Mouse (Mus musculus): Measurements from ENCODE around the gene Gda. TPM values are rescaled to one million over a fixed set of nuclear protein-coding genes. Genes with fewer than 3 reads are reported as not detected.

Gene Gda
- total and polyA plus RNA-seq, 3 experiments, result not detected

- dilution Hi-C loops (cut with MboI; ENCODE audit: extremely low pct_ligation_motif_present, extremely low pct_unique_long_range_greater_than_20kb, low sequenced_read_pairs), result no loop called here
- Histone ChIP-seq H3K79me2 (replicated peaks; ENCODE audit: control insufficient read depth, extremely low read depth, insufficient read depth, poor library complexity, severe bottlenecking) (no peaks in the 10 kb centered on the region), H3K4me1 (ENCODE audit: control insufficient read depth in 1 of 2, insufficient read depth in 2 of 2) (no peaks in the 10 kb centered on the region), H3K9me3 (replicated peaks; ENCODE audit: low read length) (no peaks in the 10 kb centered on the region), H3K27me3 (replicated peaks) (no peaks in the 10 kb centered on the region), H3K27ac (ENCODE audit: insufficient read depth, low read depth) (no peak overlapping the region), H3K4me3 (replicated peaks in 1 of 3; ENCODE audit: low read depth in 2 of 3, low read length in 2 of 3, poor library complexity in 1 of 3) (no peak overlapping the region), H3K36me3 (replicated peaks in 1 of 2; ENCODE audit: control insufficient read depth in 1 of 2, insufficient read depth in 1 of 2, low read length in 1 of 2) (no peaks in the 10 kb centered on the region), H3K9ac (ENCODE audit: insufficient read depth, low read depth) (no peak overlapping the region), H3K4me2 (ENCODE audit: insufficient read depth, low read depth, poor library complexity, severe bottlenecking) (no peak overlapping the region)
- no peak for TF ChIP-seq MAX (IDR thresholded peaks at IDR 0.05; ENCODE audit: low read length)
- TF ChIP-seq CHD1 (IDR thresholded peaks at IDR 0.05; ENCODE audit: low read depth, low read length), result no peak
- TF ChIP-seq BHLHE40 (IDR thresholded peaks at IDR 0.05; ENCODE audit: low read depth, low read length), result no peak
- TF ChIP-seq ZMIZ1 (IDR thresholded peaks at IDR 0.05; ENCODE audit: low read depth, low read length), result no peak
- no peak for TF ChIP-seq POLR2A (IDR thresholded peaks at IDR 0.05; ENCODE audit: low read depth, low read length)
- TF ChIP-seq EP300 (IDR thresholded peaks at IDR 0.05; ENCODE audit: low read length), result no peak
- no peak for TF ChIP-seq CTCF (conservative IDR thresholded peaks at IDR 0.05 in 1 of 2, IDR thresholded peaks at IDR 0.05 in 1 of 2; ENCODE audit: low read depth in 2 of 2, low read length in 2 of 2)
- no peak for TF ChIP-seq KAT2A (IDR thresholded peaks at IDR 0.05; ENCODE audit: insufficient replicate concordance, low read length)
- no peak for TF ChIP-seq ZNF384 (IDR thresholded peaks at IDR 0.05; ENCODE audit: low read depth, low read length)
- TF ChIP-seq POLR2AphosphoS2 (IDR thresholded peaks at IDR 0.05; ENCODE audit: low read depth, low read length), result no peak
- TF ChIP-seq JUN (IDR thresholded peaks at IDR 0.05; ENCODE audit: insufficient read depth, low read depth, low read length), result no peak
- no peak for TF ChIP-seq RAD21 (IDR thresholded peaks at IDR 0.05; ENCODE audit: low read depth, low read length)
- no peak for TF ChIP-seq MAFK (IDR thresholded peaks at IDR 0.05; ENCODE audit: insufficient replicate concordance, low read length)
- TF ChIP-seq ZC3H11A (IDR thresholded peaks at IDR 0.05; ENCODE audit: low read depth, low read length), result no peak
- TF ChIP-seq UBTF (IDR thresholded peaks at IDR 0.05; ENCODE audit: low read depth, low read length), result no peak
- TF ChIP-seq SMC3 (IDR thresholded peaks at IDR 0.05; ENCODE audit: low read depth, low read length), result no peak
- no peak for DNase-seq (ENCODE audit: extremely low read depth)
- in situ Hi-C loops (cut with MboI; ENCODE audit: low pct_ligation_motif_present, low pct_unique_long_range_greater_than_20kb, low sequenced_read_pairs), result no loop called here
These were observed 32.4 kb downstream of the Gda start for GRCm38 (mm10) chr19:21440841-21441240.

GRCm38 (mm10) chr19:21439141-21439737 lies 34.0 kb downstream of the Gda start:
- dilution Hi-C loops (cut with MboI; ENCODE audit: extremely low pct_ligation_motif_present, extremely low pct_unique_long_range_greater_than_20kb, low sequenced_read_pairs), result no loop called here
- in situ Hi-C loops (cut with MboI; ENCODE audit: low pct_ligation_motif_present, low pct_unique_long_range_greater_than_20kb, low sequenced_read_pairs), result no loop called here
- no peaks in the 10 kb centered on the region for H3K27me3 ChIP-seq (replicated peaks)
- H3K9ac ChIP-seq (ENCODE audit: insufficient read depth, low read depth), result no peak overlapping the region
- no peaks in the 10 kb centered on the region for H3K4me1 ChIP-seq (ENCODE audit: control insufficient read depth in 1 of 2, insufficient read depth in 2 of 2)
- no peaks in the 10 kb centered on the region for H3K79me2 ChIP-seq (replicated peaks; ENCODE audit: control insufficient read depth, extremely low read depth, insufficient read depth, poor library complexity, severe bottlenecking)
- H3K9me3 ChIP-seq (replicated peaks; ENCODE audit: low read length), result no peaks in the 10 kb centered on the region
- no peaks in the 10 kb centered on the region for H3K36me3 ChIP-seq (replicated peaks in 1 of 2; ENCODE audit: control insufficient read depth in 1 of 2, insufficient read depth in 1 of 2, low read length in 1 of 2)
- no peak overlapping the region for H3K4me2 ChIP-seq (ENCODE audit: insufficient read depth, low read depth, poor library complexity, severe bottlenecking)
- H3K4me3 ChIP-seq (replicated peaks in 1 of 3; ENCODE audit: low read depth in 2 of 3, low read length in 2 of 3, poor library complexity in 1 of 3), result no peak overlapping the region
- no peak overlapping the region for H3K27ac ChIP-seq (ENCODE audit: insufficient read depth, low read depth)
- TF ChIP-seq GABPA (IDR thresholded peaks at IDR 0.05; ENCODE audit: insufficient replicate concordance, low read depth, low read length) (no peak), RCOR1 (conservative IDR thresholded peaks at IDR 0.05; ENCODE audit: low read depth, low read length) (no peak), NELFE (IDR thresholded peaks at IDR 0.05; ENCODE audit: low read depth, low read length) (no peak), SMC3 (IDR thresholded peaks at IDR 0.05; ENCODE audit: low read depth, low read length) (no peak), HCFC1 (IDR thresholded peaks at IDR 0.05; ENCODE audit: low read depth, low read length) (no peak), IRF4 (IDR thresholded peaks at IDR 0.05; ENCODE audit: low read depth, low read length) (no peak), E2F4 (IDR thresholded peaks at IDR 0.05; ENCODE audit: insufficient replicate concordance, low read depth, low read length) (no peak), MAX (IDR thresholded peaks at IDR 0.05; ENCODE audit: low read length) (no peak), ZKSCAN1 (IDR thresholded peaks at IDR 0.05; ENCODE audit: borderline replicate concordance, low read depth, low read length) (no peak), MAFK (IDR thresholded peaks at IDR 0.05; ENCODE audit: insufficient replicate concordance, low read length) (no peak), MAZ (IDR thresholded peaks at IDR 0.05; ENCODE audit: low read depth, low read length) (no peak), KAT2A (IDR thresholded peaks at IDR 0.05; ENCODE audit: insufficient replicate concordance, low read length) (no peak), POLR2AphosphoS2 (IDR thresholded peaks at IDR 0.05; ENCODE audit: low read depth, low read length) (no peak), NRF1 (IDR thresholded peaks at IDR 0.05; ENCODE audit: low read depth, low read length) (no peak), JUND (conservative IDR thresholded peaks at IDR 0.05; ENCODE audit: low read depth, low read length) (no peak), CHD1 (IDR thresholded peaks at IDR 0.05; ENCODE audit: low read depth, low read length) (no peak)
- no peak for DNase-seq (ENCODE audit: extremely low read depth)

Data from CH12.LX (cell line).